Mouse (Mus musculus): ENCODE results near the gene Dgkg.

Dgkg gene

DNA sequence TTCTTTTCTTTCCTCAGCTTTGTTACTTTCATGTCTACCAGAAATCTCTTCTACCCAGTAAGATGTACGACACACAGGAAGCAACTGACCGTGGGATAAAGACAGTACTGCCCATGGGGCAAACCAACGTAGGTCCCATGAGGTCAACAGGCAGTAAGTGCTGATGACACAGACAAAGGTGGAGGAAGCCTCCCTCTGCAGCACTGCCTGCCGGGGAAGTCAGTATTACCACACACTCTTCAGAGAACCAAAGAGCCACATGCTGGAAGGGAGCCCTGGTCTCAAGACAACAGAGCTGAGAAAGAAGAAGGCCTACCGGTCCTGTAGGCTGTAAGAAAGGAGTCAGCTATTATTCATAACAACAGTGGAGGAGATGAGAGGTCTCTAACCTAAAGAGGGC, 67.4 kb downstream of the Dgkg start:
- no peak for DNase-seq

DNA sequence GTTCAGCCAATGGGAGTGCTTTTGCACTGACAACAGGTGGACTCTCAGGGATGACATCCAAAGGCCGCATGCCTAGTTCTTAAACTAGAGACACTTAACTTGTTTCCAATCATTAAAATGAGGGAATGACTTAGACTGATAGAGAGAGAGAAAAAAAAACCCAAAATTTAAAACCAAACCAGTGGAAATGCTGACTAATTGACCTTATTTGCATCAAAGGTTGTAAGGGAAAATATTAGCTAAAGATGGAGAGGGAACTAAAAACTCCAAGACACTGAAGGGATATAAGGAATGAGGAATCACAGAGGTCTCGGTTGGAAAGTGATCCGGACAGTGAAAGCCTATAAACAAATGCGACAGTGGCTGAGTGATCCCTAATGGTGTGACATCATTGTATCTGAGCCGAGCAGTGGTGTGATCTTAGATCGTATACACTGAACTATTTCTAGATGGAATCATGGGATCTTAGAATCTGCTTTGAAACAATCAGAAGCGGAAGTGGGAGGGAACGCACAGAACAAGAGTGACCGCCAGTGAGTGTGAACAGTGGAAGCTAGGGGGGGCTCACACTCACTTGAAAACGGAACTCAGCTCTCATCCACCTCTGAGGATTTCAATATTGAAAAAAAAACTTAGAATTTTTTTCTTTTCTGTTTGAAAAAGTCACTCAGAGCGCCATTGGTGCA, 70.7 kb downstream of the Dgkg start:
- no peak for DNase-seq

DNA sequence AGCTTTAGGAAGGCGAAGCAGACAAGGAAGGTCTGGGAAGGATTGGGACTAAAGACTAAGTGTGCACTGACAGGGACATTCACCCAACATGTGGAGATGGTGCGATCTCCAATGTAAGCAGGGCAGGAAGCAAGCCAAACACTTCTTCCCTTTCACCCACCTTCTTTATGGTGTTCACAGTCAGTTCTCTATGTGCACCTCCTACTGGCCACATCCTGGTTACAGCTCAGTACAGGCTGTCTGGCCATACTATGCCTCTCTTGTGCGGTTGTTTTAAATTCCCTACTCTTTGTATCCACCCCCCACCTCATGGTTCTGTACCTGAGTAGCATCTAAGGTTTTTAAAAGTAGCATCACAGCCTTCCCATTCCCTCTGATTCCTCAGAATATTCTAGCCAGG, 71.5 kb downstream of the Dgkg start:
- no peak for DNase-seq

GRCm38 (mm10) chr16:22583401-22583800, 73.6 kb downstream of the Dgkg start:
- no peak for DNase-seq

DNA sequence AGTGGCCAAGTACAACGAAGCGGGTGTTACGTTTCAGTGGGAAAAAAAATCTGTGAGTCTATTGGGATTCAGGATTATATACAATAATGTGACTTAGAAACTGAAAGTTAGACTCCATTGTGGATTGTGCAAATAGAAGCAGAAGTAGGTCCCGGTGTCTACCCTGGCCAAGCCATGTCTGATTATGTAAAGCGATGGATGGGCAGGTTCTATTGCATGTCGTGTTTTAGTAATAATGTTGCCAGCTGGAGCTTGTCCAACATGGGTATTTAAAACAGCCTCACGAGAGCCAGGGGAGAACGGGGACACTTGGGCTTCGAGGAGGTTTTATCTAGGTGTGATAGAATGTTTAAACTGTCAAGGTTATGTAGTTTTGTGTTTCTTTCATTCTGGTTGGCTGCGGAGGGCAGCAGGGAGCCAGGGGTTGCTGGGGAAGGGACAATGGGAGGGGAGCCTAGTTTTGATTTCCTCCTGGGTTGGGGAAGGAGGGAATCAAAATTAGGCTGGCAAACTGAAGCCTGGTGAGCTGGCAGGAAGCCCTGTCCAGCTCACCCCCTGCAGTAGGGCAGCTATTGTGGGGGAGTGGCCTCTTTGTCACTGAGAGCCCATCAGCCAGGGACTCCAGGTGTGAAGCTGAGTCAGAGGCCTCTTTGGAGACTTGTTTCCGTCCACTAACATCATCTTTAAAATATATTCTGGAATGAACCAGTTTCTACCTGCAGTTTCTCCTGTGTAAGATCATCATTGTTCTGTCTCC, 74.7 kb downstream of the Dgkg start:
- no peak for DNase-seq

- no peak for DNase-seq
Measured at GRCm38 (mm10) chr16:22580103-22580502, 76.9 kb downstream of the Dgkg start.

- no peak for DNase-seq
Measured at GRCm38 (mm10) chr16:22578883-22579282, 78.1 kb downstream of the Dgkg start.

- no peak for DNase-seq
Measured at GRCm38 (mm10) chr16:22577656-22578055, 79.4 kb downstream of the Dgkg start.

DNA sequence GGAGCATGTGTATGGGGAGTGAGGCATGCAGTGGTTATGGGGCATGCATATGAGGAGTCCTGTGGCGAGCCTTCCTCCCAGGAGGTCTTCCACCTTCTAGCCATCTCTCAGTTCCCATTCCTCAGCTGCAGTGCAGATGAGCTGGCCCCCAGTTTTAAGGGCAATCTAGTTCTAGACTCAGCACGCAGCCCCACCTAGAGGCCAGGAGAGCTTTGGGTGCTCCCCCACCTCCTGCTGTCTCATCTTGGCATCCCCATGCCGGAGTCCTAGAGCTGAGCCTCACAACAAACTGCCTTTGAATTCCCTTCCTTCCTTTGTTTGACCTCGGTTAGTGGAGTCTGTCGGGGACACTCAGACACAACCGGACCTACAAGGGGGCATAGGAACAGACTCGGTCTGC, 82.9 kb downstream of the Dgkg start:
- no peak for DNase-seq

GRCm38 (mm10) chr16:22572641-22573341, 84.2 kb downstream of the Dgkg start:
- DNase-seq, result no peak

- DNase-seq, result no peak
Measured at GRCm38 (mm10) chr16:22564907-22565272, 92.1 kb downstream of the Dgkg start.

- DNase-seq, result peak; percentile 77
Measured at GRCm38 (mm10) chr16:22564259-22564906, 92.6 kb downstream of the Dgkg start.

- no peak for DNase-seq
Measured at GRCm38 (mm10) chr16:22563594-22563993, 93.4 kb downstream of the Dgkg start.

DNA sequence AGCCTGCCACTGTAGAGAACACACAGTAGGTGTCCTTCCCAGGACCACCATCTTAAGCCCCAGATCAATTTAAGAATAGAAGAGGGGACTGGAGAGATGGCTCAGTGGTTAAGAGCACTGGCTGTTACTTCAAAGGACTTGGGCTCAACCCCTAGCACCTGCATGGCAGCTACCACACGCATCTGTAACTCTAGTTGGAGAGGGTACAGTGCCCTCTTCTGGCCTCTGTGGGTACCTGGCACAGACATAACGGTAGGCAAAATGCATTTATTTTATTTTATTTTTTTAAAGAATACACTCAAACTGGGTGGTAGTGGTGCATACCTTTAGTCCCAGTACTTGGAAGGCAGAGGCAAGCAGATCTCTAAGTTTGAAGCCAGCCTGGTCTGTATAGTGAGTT, 102.0 kb downstream of the Dgkg start:
- DNase-seq, result peak; percentile 63

- no peak for DNase-seq
Measured at GRCm38 (mm10) chr16:22552351-22552750, 104.7 kb downstream of the Dgkg start.

- no peak for DNase-seq
Measured at GRCm38 (mm10) chr16:22551231-22552000, 105.6 kb downstream of the Dgkg start.

GRCm38 (mm10) chr16:22549346-22549745, 107.7 kb downstream of the Dgkg start:
- DNase-seq, result no peak

DNA sequence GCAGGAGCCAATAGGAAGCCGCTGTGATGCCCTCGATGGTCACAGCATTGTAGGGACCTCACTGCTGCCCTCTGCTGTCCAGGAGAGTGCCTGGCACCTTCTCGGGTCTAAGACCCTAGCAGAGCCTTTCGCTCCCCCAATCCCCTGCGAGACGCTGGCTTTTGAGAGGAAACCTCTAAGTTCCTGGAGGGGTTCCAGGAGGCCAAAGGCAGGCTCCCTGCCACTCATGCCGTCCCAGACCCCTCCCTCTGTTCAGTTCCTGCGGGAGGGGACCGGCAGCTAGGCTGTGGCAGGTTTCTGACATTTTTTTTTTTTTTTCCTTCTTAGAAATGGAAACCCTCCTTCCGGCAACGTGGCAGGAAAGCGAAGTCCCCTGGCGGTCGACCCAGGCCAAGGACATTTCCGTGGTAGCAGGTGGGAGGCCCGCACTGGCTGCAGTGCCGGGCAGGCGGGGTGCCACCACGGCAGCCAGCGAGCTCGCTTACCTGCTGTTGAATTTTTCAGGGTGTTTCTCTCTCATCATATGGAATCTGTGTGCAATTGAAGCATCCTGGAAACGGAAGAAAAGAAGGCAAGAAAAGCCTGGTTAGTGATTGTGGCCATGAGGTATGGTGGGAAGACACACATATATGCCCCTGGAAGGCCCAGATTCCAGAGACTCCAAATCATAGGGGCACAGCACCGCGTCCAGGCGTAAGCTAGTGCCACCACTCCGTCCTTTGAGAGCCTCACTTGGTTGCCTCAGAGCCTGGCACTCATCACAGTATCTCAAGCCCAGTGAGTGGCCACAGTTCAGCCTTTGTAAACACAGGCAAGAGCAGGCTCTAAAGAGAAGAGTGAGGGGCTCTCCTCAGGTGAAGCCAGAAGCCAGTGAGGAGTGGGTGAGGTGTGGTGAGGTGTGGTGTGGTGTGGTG, 108.6 kb downstream of the Dgkg start:
- peak; percentile 90 for DNase-seq

GRCm38 (mm10) chr16:22547741-22548140, 109.3 kb downstream of the Dgkg start:
- DNase-seq, result no peak

DNA sequence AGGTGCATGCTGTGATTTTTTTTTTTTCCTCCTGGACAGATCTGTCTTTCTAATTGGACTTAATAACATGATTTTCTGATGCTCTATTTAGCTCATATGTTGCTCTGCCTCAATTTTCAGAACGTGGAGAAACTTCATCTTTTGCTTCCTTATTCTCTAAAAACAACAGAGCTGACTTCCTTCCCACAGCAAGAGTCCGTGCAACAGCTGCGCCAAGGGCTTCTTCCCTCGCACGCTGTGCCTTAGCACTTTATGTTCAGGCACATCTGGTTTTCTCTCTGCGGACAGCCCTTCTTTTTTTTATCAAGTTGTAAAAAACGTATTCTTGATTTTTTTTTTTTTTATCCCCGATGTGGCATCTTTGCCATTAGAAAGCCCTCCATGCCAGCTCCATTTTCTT, 111.2 kb downstream of the Dgkg start:
- DNase-seq, result peak; percentile 27

DNA sequence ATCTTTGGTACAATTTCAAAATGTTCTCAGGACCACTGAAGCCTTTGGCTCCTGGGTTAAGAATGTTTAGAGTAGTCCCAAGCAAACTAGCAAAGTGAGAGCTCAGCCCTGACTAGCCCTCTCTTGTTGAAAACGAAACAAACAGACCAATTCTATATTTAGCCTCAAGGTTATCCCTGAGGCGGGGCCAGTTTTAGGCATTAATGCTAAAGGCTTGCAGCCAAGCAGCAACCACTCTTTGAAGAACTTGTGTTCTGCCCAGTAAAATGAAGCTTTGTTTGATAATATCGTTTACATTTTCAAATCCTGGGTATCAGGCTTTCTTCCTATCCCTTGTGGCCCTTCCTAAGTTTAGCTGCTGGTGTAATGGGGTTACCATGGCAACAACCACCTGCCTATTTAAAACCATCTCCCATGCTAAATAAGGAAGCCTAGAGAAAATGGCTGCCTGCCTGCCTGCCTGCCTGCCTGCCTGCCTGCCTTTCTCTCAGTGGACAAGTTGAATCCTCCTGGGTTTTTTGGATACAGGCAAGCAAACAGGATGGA, 111.9 kb downstream of the Dgkg start:
- no peak for DNase-seq

Data from thymus, postnatal 14 days (tissue).